ENCODE assay signal across 10 mouse cellular contexts in the genomic region with DNA sequence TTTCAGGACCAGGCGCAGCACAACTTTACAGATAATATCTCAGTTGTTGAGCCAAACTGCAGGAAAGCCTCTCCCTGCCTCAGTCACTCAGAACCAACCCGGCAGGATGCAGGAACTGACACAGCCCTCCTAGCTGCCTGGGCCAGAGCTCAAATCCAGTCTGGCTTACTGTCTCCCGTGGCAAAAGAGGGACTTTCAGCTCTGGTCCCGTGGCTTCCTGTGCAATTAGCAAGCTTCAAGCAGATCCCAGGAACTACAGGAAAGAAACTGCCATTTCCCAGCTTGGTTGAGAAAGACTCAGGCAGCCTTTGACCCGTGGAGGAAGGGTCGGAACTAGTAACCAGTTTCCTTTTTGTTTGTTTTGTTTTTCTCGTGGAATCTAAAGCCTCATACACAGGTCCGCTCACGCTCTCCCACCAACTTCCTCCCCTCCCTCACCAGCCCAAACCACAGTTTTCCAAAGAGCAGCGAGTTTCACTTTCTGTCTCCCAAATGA. TPM values are rescaled to one million over a fixed set of nuclear protein-coding genes. Genes with fewer than 3 reads are reported as not detected.
A peak's percentile ranks its signal among the peaks of the same experiment; 100 is the strongest.
DNase-seq lines count a peak whose midpoint lies in the region; ATAC-seq lines count a peak whose summit lies in the region.
"Had no signal": no experiment of that assay in that cellular context is flagged by ENCODE, and none has a peak within 500 bp of the region (broad histone marks: within the 10 kb centered on the region; RNA-seq: fewer than 3 reads in every experiment).

No protein-coding gene starts in this region.

- no peaks in the 10 kb centered on the region for H3K36me3 ChIP-seq in neural tube, embryonic 13.5 days
- no peaks in the 10 kb centered on the region for H3K36me3 ChIP-seq in embryonic facial prominence, embryonic 15.5 days
- no peaks in the 10 kb centered on the region for H3K36me3 ChIP-seq in intestine, embryonic 14.5 days (ENCODE audit: control insufficient read depth, insufficient read depth, low read length)
- H3K36me3 ChIP-seq in liver, embryonic 15.5 days (replicated peaks): no peaks in the 10 kb centered on the region
- H3K36me3 ChIP-seq: neural tube, embryonic 12.5 days had no signal

- DNase-seq in neural tube, embryonic 10.5 days (ENCODE audit: extremely low spot score, low spot score): no peak
- DNase-seq in intestine, embryonic 14.5 days (ENCODE audit: low spot score): peak; percentile 65
- no peak for DNase-seq in cerebellum, postnatal 36 days
- DNase-seq in cerebellum, adult 8-10 months: no peak
- no peak for DNase-seq in layer of hippocampus, adult 8-10 months (ENCODE audit: low spot score in 2 of 2)

- H3K9ac ChIP-seq in neural tube, embryonic 13.5 days: no peak overlapping the region
- no peak overlapping the region for H3K9ac ChIP-seq in embryonic facial prominence, embryonic 15.5 days
- no peak overlapping the region for H3K9ac ChIP-seq in intestine, embryonic 14.5 days (ENCODE audit: low read length)
- H3K9ac ChIP-seq in liver, embryonic 15.5 days: no peak overlapping the region
- H3K9ac ChIP-seq: neural tube, embryonic 12.5 days had no signal

- H3K9me3 ChIP-seq in neural tube, embryonic 13.5 days: no peaks in the 10 kb centered on the region
- no peaks in the 10 kb centered on the region for H3K9me3 ChIP-seq in embryonic facial prominence, embryonic 15.5 days (replicated peaks)
- no peaks in the 10 kb centered on the region for H3K9me3 ChIP-seq in intestine, embryonic 14.5 days (ENCODE audit: control insufficient read depth, low read length)
- no peaks in the 10 kb centered on the region for H3K9me3 ChIP-seq in liver, embryonic 15.5 days (replicated peaks)
- H3K9me3 ChIP-seq: neural tube, embryonic 12.5 days had no signal

- no peak for ATAC-seq in neural tube, embryonic 13.5 days (ENCODE audit: low read depth)
- no peak for ATAC-seq in embryonic facial prominence, embryonic 15.5 days (ENCODE audit: insufficient number of reproducible peaks, low FRiP score, low TSS enrichment, low read depth)
- no peak for ATAC-seq in intestine, embryonic 14.5 days (replicated peaks; ENCODE audit: low FRiP score, low TSS enrichment, low read depth)
- peak; percentile 56 for ATAC-seq in liver, embryonic 15.5 days (ENCODE audit: insufficient read depth)
- ATAC-seq: Patski had no signal

- 56% methylated on average over 10 of the region's 10 CpGs for WGBS in neural tube, embryonic 13.5 days
- 15% methylated on average over 10 of the region's 10 CpGs for WGBS in embryonic facial prominence, embryonic 15.5 days
- 26% methylated on average over 10 of the region's 10 CpGs for WGBS in intestine, embryonic 14.5 days
- 11% methylated on average over 10 of the region's 10 CpGs for WGBS in liver, embryonic 15.5 days (ENCODE audit: insufficient replicate concordance)

- H3K4me1 ChIP-seq in neural tube, embryonic 13.5 days (replicated peaks): peaks cover 1% of the 10 kb centered on the region
- H3K4me1 ChIP-seq in embryonic facial prominence, embryonic 15.5 days: peaks cover 27% of the 10 kb centered on the region
- peaks cover 4% of the 10 kb centered on the region; the same call in 1 of the 2 replicates for H3K4me1 ChIP-seq in intestine, embryonic 14.5 days (replicated peaks; ENCODE audit: control insufficient read depth, insufficient read depth, low read length)
- peaks cover 12% of the 10 kb centered on the region for H3K4me1 ChIP-seq in liver, embryonic 15.5 days (replicated peaks)

- no peak overlapping the region for H3K27ac ChIP-seq in neural tube, embryonic 13.5 days (replicated peaks)
- peak overlapping the region; percentile 79 for H3K27ac ChIP-seq in embryonic facial prominence, embryonic 15.5 days (replicated peaks)
- H3K27ac ChIP-seq in intestine, embryonic 14.5 days (ENCODE audit: low read depth): peak overlapping the region; percentile 55; the same call in 1 of the 2 replicates
- H3K27ac ChIP-seq in liver, embryonic 15.5 days (replicated peaks): peak overlapping the region; percentile 75
- H3K27ac ChIP-seq: neural tube, embryonic 12.5 days had no signal

- peak overlapping the region; percentile 16; the same call in 1 of the 2 replicates for H3K4me2 ChIP-seq in neural tube, embryonic 13.5 days
- peak overlapping the region; percentile 22 for H3K4me2 ChIP-seq in embryonic facial prominence, embryonic 15.5 days (replicated peaks)
- peak overlapping the region; percentile 26 for H3K4me2 ChIP-seq in intestine, embryonic 14.5 days (ENCODE audit: low read length)
- peak overlapping the region; percentile 50 for H3K4me2 ChIP-seq in liver, embryonic 15.5 days
- H3K4me2 ChIP-seq: neural tube, embryonic 12.5 days had no signal

- peaks cover 11% of the 10 kb centered on the region; the same call in 1 of the 2 replicates for H3K27me3 ChIP-seq in neural tube, embryonic 13.5 days
- H3K27me3 ChIP-seq in embryonic facial prominence, embryonic 15.5 days: no peaks in the 10 kb centered on the region
- no peaks in the 10 kb centered on the region for H3K27me3 ChIP-seq in intestine, embryonic 14.5 days (replicated peaks; ENCODE audit: control insufficient read depth, insufficient read depth, low read length)
- H3K27me3 ChIP-seq in liver, embryonic 15.5 days: peaks cover 11% of the 10 kb centered on the region
- H3K27me3 ChIP-seq: Patski had no signal

- H3K4me3 ChIP-seq in neural tube, embryonic 13.5 days: no peak overlapping the region
- H3K4me3 ChIP-seq in embryonic facial prominence, embryonic 15.5 days (replicated peaks): 0 out of 2 replicates have a peak overlapping the region, but pooled peaks have one; percentile 0
- H3K4me3 ChIP-seq in intestine, embryonic 14.5 days (ENCODE audit: low read depth, low read length): no peak overlapping the region
- H3K4me3 ChIP-seq in liver, embryonic 15.5 days (replicated peaks): peak overlapping the region; percentile 14
- H3K4me3 ChIP-seq: neural tube, embryonic 12.5 days had no signal

RNA-seq across cellular contexts. Expression of gene Cebpg, which starts 24.5 kb away (rescaled TPM):
- polyA plus RNA-seq in neural tube, embryonic 13.5 days (2015; fragmentation: Nextera tagmentation; extraction: Ambion mirVana): 38.7 and 40.0 TPM in 2 replicates
- polyA plus RNA-seq in embryonic facial prominence, embryonic 15.5 days (2015; fragmentation: Nextera tagmentation; extraction: Ambion mirVana): 51.4 and 57.6 TPM in 2 replicates
- polyA plus RNA-seq in intestine, embryonic 14.5 days (2014; fragmentation: Nextera tagmentation; extraction: Ambion mirVana): 33.7 and 36.3 TPM in 2 replicates
- 20.2 and 22.1 TPM in 2 replicates for polyA plus RNA-seq in liver, embryonic 15.5 days (2015; fragmentation: Nextera tagmentation; extraction: Ambion mirVana)
- 10 to 100 TPM; 31.5 to 42.0 (median 36.7) TPM for total RNA-seq in layer of hippocampus, adult 8-10 months (2022)

RNA-seq across cellular contexts. Expression of gene Cebpa, which starts 38.2 kb away (rescaled TPM):
- 0.69 and 1.1 TPM in 2 replicates for polyA plus RNA-seq in neural tube, embryonic 13.5 days (2015; fragmentation: Nextera tagmentation; extraction: Ambion mirVana)
- 16.6 and 18.7 TPM in 2 replicates for polyA plus RNA-seq in embryonic facial prominence, embryonic 15.5 days (2015; fragmentation: Nextera tagmentation; extraction: Ambion mirVana)
- polyA plus RNA-seq in intestine, embryonic 14.5 days (2014; fragmentation: Nextera tagmentation; extraction: Ambion mirVana): 7.6 and 8.3 TPM in 2 replicates
- 11.0 and 13.8 TPM in 2 replicates for polyA plus RNA-seq in liver, embryonic 15.5 days (2015; fragmentation: Nextera tagmentation; extraction: Ambion mirVana)
- total RNA-seq in layer of hippocampus, adult 8-10 months (2022): 10 to 100 TPM; 15.4 to 55.7 (median 30.3) TPM

Comparison
In these comparisons a context has a peak if more than half of its experiments do, and no peak if none do; other contexts are left out.
1. H3K4me3 ChIP-seq: peak in embryonic facial prominence, embryonic 15.5 days (single experiment) and liver, embryonic 15.5 days (single experiment); none in neural tube, embryonic 13.5 days (single experiment) and intestine, embryonic 14.5 days (single experiment).
2. Peak in every context shown above with its lines, with median percentiles within 50 percentile points of each other: H3K4me2 ChIP-seq.